Mouse (Mus musculus): ENCODE measurements around the gene Pop4. TPM values are rescaled to one million over a fixed set of nuclear protein-coding genes. Genes with fewer than 3 reads are reported as not detected.

Gene Pop4
- polyA plus RNA-seq, 1 experiment from 2014 or later, result 82.9 TPM

- Histone ChIP-seq H3K9me3 (replicated peaks) (no peaks in the 10 kb centered on the region), H3K27me3 (ENCODE audit: low read depth, poor library complexity, severe bottlenecking) (no peaks in the 10 kb centered on the region), H3K4me3 (no peak overlapping the region), H3K36me3 (peaks cover 10% of the 10 kb centered on the region; the same call in 1 of the 2 replicates), H3K4me1 (no peaks in the 10 kb centered on the region), H3K27ac (no peak overlapping the region)
- 90% methylated on average over 6 of the region's 6 CpGs for WGBS
- no peak for DNase-seq (ENCODE audit: low spot score)
Measured at GRCm38 (mm10) chr7:38215697-38216096, 55.5 kb downstream of the Pop4 start.

DNA sequence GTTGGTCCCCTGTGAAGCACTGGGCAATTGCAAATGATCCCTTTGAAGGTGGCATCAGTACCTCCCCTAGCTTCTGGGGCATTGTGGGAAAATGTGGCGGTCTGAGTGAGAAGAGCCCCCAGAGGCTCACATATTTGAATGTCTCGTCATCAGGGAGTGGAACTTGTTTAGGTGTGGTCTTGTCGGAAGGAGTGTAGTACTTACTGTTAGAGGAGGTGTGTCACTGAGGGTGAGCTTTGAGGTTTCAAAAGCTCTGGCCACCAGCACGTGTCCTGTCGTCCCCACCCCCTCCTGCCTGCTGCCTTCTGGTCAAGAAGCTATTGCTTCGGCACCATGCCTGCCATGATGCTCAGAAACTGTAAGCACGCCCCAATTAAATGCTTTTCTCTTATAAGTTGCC is 55.9 kb downstream of the Pop4 start:
- no peak for DNase-seq (ENCODE audit: low spot score)
- Histone ChIP-seq H3K27ac (no peak overlapping the region), H3K27me3 (ENCODE audit: low read depth, poor library complexity, severe bottlenecking) (no peaks in the 10 kb centered on the region), H3K36me3 (0 out of 2 replicates have a peak, but pooled peaks cover 6% of the 10 kb centered on the region), H3K9me3 (replicated peaks) (no peaks in the 10 kb centered on the region), H3K4me1 (no peaks in the 10 kb centered on the region), H3K4me3 (no peak overlapping the region)
- 72% methylated on average over 7 of the region's 7 CpGs for WGBS

DNA sequence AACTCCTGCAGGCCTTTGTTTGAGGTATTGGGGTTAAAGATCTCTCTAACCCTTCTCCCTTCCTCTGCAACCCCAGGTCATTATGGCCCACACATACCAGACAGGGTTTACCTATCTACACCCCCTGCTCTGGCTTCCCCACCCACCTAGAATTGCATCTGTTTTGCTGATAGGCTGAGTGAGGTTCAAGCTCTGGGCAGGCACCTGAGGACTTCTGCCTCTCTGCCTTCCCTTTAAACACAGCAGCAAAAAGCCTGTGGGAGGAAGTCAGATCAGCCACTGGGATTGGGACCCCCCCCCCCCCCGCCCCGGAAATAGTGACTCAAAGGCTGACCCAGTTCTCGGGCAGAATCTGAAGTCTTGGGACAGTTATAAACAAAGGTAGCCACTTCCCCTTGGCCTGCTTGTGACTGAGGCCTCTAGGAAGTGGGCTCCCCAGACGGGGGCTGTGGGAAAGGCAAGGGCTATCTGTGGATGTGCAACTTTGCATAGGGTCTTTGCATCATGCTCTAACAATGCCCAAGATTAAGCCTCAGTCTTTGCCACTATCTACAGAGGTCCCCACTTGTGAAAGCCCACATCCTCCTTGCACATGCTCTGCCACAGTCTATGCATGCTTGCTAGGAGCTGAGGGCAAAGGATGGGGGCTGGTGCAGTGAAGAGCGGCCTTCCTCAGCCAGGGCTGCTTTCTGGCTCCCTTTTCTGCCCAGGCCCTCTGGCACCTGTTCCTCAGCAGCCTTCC is 56.6 kb downstream of the Pop4 start:
- no peaks in the 10 kb centered on the region for H3K27me3 ChIP-seq (ENCODE audit: low read depth, poor library complexity, severe bottlenecking)
- 76% methylated on average over 5 of the region's 5 CpGs for WGBS
- H3K4me1 ChIP-seq, result no peaks in the 10 kb centered on the region
- DNase-seq (ENCODE audit: low spot score), result no peak
- H3K9me3 ChIP-seq (replicated peaks), result no peaks in the 10 kb centered on the region
- H3K27ac ChIP-seq, result no peak overlapping the region
- H3K4me3 ChIP-seq, result no peak overlapping the region
- H3K36me3 ChIP-seq, result 0 out of 2 replicates have a peak, but pooled peaks cover under 1% of the 10 kb centered on the region

DNA sequence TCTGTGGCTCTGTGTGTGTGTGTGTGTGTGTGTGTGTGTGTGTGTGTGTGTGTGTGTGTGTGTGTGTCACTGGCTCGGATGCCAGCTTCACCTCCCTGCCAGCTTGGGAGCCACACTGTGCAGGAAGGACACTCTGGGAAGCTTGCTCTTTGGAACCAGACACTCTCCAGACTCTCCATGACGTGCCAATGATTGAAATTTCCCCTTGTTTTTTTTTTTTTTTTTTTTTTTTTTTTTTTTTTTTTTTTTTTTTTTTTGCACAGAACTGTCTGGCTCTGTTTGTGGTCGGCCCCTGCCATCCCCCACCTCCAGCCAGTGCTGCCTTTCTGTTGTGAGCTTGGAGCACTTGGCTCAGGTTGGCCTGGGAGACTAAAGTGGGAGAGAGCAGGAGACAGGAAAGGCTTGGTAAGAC is 58.6 kb downstream of the Pop4 start:
- no peaks in the 10 kb centered on the region for H3K4me1 ChIP-seq
- no peak overlapping the region for H3K27ac ChIP-seq
- H3K9me3 ChIP-seq (replicated peaks), result no peaks in the 10 kb centered on the region
- 46% methylated on average over 1 of the region's 3 CpGs for WGBS
- H3K4me3 ChIP-seq, result no peak overlapping the region
- no peaks in the 10 kb centered on the region for H3K27me3 ChIP-seq (ENCODE audit: low read depth, poor library complexity, severe bottlenecking)
- no peak for DNase-seq (ENCODE audit: low spot score)
- H3K36me3 ChIP-seq, result no peaks in the 10 kb centered on the region

Other genes starting within 250 kb of the Pop4 start
- gene Uri1, start 247.9 kb downstream of the Pop4 start, polyA plus RNA-seq (2016; fragmentation: Nextera tagmentation; extraction: Ambion mirVana), result 39.1 and 41.7 TPM in 2 replicates
- 158 and 194 TPM in 2 replicates for gene Ccne1, start 163.9 kb downstream of the Pop4 start, polyA plus RNA-seq (2016; fragmentation: Nextera tagmentation; extraction: Ambion mirVana)
- gene 1600014C10Rik, start 88.2 kb downstream of the Pop4 start, polyA plus RNA-seq (2016; fragmentation: Nextera tagmentation; extraction: Ambion mirVana), result 12.2 and 14.5 TPM in 2 replicates
- 2.9 and 4.3 TPM in 2 replicates for gene Plekhf1, start 43.4 kb downstream of the Pop4 start, polyA plus RNA-seq (2016; fragmentation: Nextera tagmentation; extraction: Ambion mirVana)

All from limb, embryonic 10.5 days (tissue).